Mouse (Mus musculus) B cell, adult 62 days (primary cell): ENCODE results near the gene Caap1. TPM values are rescaled to one million over a fixed set of nuclear protein-coding genes. Genes with fewer than 3 reads are reported as not detected.

ENCODE experiments used
- total RNA-seq: library from RNA; stranded (reverse); gene quantifications from 4 replicates; pipeline ENCODE4 v1.2.4, GENCODE M21; 2023

Gene Caap1
- 10.4 to 14.7 TPM (median 12.4 TPM) in 4 replicates for total RNA-seq

GRCm38 (mm10) chr4:94556265-94557054 is at the start of gene Caap1, which contains the start of gene Gm10306:
Gene Caap1, minus strand, starts transcription at chr4:94556796.
Gene Gm10306, plus strand, starts transcription at chr4:94556546.

GRCm38 (mm10) chr4:94603031-94603629 is 46.5 kb upstream of the Caap1 start, which contains the start of gene Plaa:
Gene Plaa, minus strand, starts transcription at chr4:94603244.

Other genes with a start within 250 kb of the Caap1 start
- not detected in 4 replicates for gene Gm10306, start 250 bp downstream of the Caap1 start, total RNA-seq
- 41.5 to 54.3 TPM (median 50.3 TPM) in 4 replicates for gene Plaa, start 46.4 kb upstream of the Caap1 start, total RNA-seq
- 3.8 to 5.5 TPM (median 4.9 TPM) in 4 replicates for gene Ift74, start 57.7 kb upstream of the Caap1 start, total RNA-seq
- not detected in 4 replicates for gene Lrrc19, start 93.3 kb upstream of the Caap1 start, total RNA-seq
- not detected in 4 replicates for gene Tek, start 182.5 kb upstream of the Caap1 start, total RNA-seq